Mouse (Mus musculus) urinary bladder, postnatal 4 days (tissue): Measurements from ENCODE around the gene Gls.

Experiments used
- DNase-seq, 2 experiments: peaks; one replicate each; pipeline ENCODE4 v3.0.0; 2021 to 2022; ENCODE audit warnings: low spot score in 2 of 2

Gls gene

GRCm38 (mm10) chr1:52124818-52125217 lies 108.2 kb downstream of the Gls start:
- DNase-seq, result no peak

GRCm38 (mm10) chr1:52121052-52121451 lies 112.0 kb downstream of the Gls start:
- DNase-seq, result no peak

- DNase-seq, result no peak
Measured at GRCm38 (mm10) chr1:52120191-52120590, 112.8 kb downstream of the Gls start.

- no peak for DNase-seq
Measured at GRCm38 (mm10) chr1:52119691-52120090, 113.3 kb downstream of the Gls start.

- DNase-seq, result peak; percentile 80 to 86
Measured at GRCm38 (mm10) chr1:52118860-52119591, 114.0 kb downstream of the Gls start, which contains the start of gene Stat1. Stat1 (plus strand) TSS chr1:52119440.

GRCm38 (mm10) chr1:52117777-52118176 lies 115.3 kb downstream of the Gls start:
- DNase-seq, result no peak

- no peak for DNase-seq
Measured at GRCm38 (mm10) chr1:52116441-52116840, 116.6 kb downstream of the Gls start.

GRCm38 (mm10) chr1:52113666-52114069 lies 119.4 kb downstream of the Gls start:
- DNase-seq, result peak; percentile 98
